Mouse (Mus musculus) embryonic fibroblast, embryonic 13.5 days (primary cell): ENCODE results near the gene 2810021J22Rik. TPM values are rescaled to one million over a fixed set of nuclear protein-coding genes. Genes with fewer than 3 reads are reported as not detected.

ENCODE experiments used
- H3K27ac ChIP-seq: 2 replicates; pipeline ENCODE4 v1.5.1; 2012; ENCODE audit warnings: low read length, control low read depth, inconsistent platforms; ENCODE audit not compliant: insufficient read depth
- H3K4me1 ChIP-seq: 2 replicates; pipeline ENCODE4 v1.6.1; 2011; ENCODE audit warnings: low read length; ENCODE audit not compliant: control insufficient read depth, insufficient read depth
- H3K4me3 ChIP-seq: 2 replicates; pipeline ENCODE4 v1.5.1; 2011; ENCODE audit warnings: mild to moderate bottlenecking, control low read depth, low read length; ENCODE audit not compliant: insufficient read depth
- CTCF ChIP-seq: IDR thresholded peaks from 2 replicates; pipeline ENCODE4 v1.5.1; 2011; ENCODE audit warnings: mild to moderate bottlenecking, control low read depth, low read length, moderate library complexity, borderline replicate concordance; ENCODE audit not compliant: insufficient read depth
- POLR2A ChIP-seq: IDR thresholded peaks from 2 replicates; pipeline ENCODE4 v1.6.1; 2011; ENCODE audit warnings: low read depth, mild to moderate bottlenecking, control low read depth, low read length, moderate library complexity
- polyA plus RNA-seq: library from polyadenylated mRNA; stranded (reverse); fragments of >200 nt; gene quantifications from 2 replicates; pipeline ENCODE4 v1.2.4, GENCODE M21; 2011; ENCODE audit warnings: low read depth; ENCODE audit not compliant: missing spikeins, insufficient read length

2810021J22Rik gene
- polyA plus RNA-seq, 1 experiment = 6.6 TPM

DNA sequence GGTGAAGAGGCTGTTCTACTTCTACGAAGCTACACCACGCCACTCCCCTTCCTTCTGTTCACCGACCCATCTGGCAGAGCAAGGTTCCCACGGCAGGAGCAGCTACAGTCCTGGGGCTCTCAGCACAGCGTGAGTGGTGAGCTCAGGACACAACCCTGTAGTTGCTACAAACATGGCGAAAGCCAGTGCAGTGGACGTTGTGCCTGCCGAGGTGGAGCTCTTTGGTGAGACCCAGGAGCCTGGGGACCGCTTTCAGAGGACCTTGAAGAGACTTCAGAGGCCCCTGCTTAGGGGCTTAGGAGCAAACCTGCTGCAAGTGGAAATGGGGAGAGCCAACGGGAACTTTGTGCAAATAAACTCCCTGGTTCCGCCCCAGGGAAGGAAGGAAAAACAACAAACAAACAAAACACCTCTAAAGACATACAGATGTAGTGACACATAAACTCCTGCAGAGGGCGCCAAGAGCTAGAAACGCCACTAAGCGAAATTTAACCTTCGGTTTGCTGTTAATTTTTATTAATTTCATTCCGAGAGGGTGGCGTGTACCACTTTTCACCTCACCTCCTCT lies 47.5 kb downstream of the 2810021J22Rik start:
- H3K4me3 ChIP-seq = no peak overlapping the region
- TF ChIP-seq POLR2A (no peak), CTCF (no peak)
- no peaks in the 10 kb centered on the region for H3K4me1 ChIP-seq
- H3K27ac ChIP-seq = no peak overlapping the region

DNA sequence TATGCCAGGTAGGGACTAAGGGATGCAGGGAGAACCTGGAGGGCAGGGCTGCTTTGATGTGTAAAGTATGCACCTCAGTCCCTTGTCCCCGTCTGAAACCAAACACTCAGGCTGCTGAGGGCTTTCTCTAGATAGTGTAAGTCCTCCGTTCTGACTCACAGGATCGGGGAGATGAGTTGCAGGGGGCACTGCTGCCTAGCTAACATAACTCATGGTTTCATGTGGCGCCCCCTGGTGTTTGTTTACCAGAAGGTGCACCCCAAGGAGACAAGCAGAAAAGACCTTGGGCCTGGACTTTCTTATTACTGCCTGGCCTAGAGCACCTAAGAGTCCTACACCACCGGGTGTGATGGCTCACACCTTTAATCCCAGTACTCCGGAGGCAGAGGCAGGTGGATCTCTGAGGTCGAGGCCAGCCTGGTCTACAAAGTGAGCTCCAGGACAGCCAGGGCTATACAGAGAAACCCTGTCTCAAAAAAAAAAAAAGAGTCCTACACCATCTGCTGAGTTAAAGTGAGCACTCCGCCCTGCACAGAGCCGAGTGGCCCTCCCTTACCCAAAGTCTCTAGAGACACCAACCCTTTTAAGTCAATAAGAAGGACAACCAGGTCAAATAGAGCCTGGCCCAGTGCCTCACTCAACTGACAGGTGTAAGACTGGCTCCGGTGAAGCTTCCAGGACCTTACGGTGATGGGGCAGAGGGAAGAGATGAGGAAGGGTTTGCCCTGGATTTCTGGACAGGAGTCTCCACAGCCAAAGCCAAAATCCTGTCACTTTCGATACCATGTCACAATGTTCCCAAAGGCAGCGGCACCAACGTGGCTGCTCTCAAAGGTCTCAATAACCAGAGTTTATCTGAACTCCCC lies 50.1 kb downstream of the 2810021J22Rik start:
- no peaks in the 10 kb centered on the region for H3K4me1 ChIP-seq
- H3K27ac ChIP-seq = no peak overlapping the region
- TF ChIP-seq POLR2A (no peak), CTCF (no peak)

DNA sequence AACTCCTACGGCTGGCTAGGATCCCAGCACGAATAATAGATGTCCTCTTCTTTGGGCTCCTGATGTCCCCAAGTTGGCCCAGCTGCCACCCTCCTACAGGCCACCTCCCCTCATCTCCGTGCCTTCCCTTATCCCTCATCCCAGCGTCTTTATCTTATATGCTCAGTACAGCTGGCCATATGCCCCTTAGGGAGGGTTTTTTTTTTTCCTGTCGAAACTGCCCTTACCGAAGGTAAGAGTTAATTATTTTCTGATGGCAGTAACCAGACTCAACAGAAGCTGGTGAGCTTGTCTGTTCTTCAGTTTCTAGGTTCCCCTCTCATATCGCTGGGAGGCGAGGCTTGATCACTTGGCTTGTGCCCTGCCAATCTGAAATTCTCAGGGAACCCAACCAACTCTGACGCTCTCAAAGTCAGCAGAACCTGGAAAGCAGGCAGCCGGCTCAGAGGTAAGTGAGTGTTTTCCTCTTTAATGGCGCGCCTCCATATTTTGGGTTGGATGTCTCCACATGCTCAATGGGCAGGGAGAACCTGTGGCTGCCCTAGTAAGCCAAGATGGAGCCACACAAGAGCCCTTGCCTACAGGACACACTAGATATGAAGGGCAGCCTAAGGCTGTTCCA lies 50.8 kb downstream of the 2810021J22Rik start, which contains the start of gene Btnl10:
Gene Btnl10, plus strand, starts transcription at position 164 of the 622 bp plus-strand sequence.
- H3K27ac ChIP-seq = no peak within 1 kb of the TSS
- H3K4me3 ChIP-seq = no peak within 1 kb of the TSS
- no peak for TF ChIP-seq POLR2A
- TF ChIP-seq CTCF = no peak
- no peaks in the 10 kb centered on the region for H3K4me1 ChIP-seq

More for the DNA sequence above, 50.1 kb downstream of the 2810021J22Rik start:
- H3K4me3 ChIP-seq = no peak overlapping the region

DNA sequence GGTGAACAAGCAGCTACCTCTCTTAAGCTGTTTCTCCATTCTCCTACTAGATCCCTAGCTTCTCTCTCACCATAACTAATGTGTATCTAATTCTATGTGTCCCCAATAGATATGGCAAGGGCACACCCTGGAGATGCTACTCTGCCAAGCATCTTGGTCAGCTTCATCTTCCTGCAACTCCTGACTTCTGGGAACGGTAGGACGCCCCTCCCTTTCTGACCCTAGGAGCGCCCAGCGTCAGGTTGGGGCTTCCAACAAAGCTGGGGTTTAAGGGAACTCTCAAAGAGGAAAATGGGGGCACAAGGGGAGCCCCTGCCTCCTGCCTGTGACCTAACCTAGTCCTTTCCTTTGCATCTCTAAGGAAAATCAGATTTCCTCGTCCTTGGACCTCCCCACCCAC lies 51.7 kb downstream of the 2810021J22Rik start:
- Histone ChIP-seq H3K4me1 (no peaks in the 10 kb centered on the region), H3K27ac (no peak overlapping the region), H3K4me3 (no peak overlapping the region)
- TF ChIP-seq CTCF (no peak), POLR2A (no peak)

DNA sequence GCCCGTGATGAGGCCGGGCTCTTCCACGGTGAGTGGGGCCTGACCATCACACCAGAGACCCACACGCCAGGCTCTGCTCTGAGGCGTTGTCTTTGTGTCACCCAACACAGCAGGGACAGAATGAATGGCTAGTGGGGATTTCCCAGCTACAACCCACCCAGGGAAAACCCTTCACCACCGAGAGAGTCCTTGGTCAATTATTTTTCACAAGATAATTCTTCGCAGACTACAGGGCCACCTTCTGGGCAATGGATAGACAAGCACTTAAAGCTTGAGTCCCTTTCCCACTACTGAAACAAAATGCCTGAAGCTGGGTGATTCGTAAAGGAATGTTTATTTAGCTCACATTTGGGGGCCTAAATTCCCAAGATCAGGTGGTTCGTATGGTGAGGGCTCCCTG lies 55.4 kb downstream of the 2810021J22Rik start:
- TF ChIP-seq POLR2A (no peak), CTCF (no peak)
- no peak overlapping the region for H3K4me3 ChIP-seq
- no peak overlapping the region for H3K27ac ChIP-seq
- no peaks in the 10 kb centered on the region for H3K4me1 ChIP-seq

DNA sequence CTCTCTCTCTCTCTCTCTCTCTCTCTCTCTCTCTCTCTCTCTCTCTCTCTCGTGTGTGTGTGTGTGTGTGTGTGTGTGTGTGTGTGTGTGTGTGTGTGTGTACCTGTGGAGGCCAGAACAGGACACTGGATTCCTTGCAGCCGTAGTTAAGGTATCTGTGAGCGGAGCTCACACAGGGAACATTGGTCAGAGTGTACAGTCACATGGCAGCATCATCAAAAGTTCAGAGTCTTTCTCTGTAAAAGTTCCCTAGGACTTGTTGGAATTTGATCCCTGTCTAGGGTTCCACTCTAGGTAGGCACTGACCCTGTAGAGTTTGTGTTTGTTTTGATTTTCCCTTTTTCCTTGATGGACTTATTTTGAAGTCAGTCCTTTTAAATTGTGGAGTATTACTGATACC lies 59.6 kb downstream of the 2810021J22Rik start:
- no peak overlapping the region for H3K27ac ChIP-seq
- H3K4me1 ChIP-seq = no peaks in the 10 kb centered on the region
- TF ChIP-seq POLR2A (no peak), CTCF (no peak)
- H3K4me3 ChIP-seq = no peak overlapping the region

DNA sequence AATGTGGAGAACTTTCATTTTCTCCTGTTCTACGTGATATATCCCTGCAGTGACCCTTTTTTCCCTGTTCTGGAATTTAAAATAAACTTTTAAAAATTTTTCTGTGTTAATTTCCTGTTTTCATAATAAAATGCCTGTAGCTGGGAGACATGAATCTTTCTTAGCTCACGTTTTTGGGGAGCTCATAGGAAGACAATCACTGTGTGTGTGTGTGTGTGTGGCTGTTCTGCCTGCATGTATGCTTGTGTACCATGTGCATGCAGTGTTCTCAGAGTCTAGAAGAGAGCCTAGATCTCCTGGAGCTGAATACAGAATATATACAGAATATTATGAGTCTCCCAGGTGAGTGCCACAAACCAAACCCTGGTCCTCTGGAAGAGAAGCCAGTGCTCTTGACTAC lies 60.0 kb downstream of the 2810021J22Rik start:
- Histone ChIP-seq H3K4me1 (no peaks in the 10 kb centered on the region), H3K27ac (no peak overlapping the region), H3K4me3 (no peak overlapping the region)
- no peak for TF ChIP-seq CTCF
- no peak for TF ChIP-seq POLR2A

DNA sequence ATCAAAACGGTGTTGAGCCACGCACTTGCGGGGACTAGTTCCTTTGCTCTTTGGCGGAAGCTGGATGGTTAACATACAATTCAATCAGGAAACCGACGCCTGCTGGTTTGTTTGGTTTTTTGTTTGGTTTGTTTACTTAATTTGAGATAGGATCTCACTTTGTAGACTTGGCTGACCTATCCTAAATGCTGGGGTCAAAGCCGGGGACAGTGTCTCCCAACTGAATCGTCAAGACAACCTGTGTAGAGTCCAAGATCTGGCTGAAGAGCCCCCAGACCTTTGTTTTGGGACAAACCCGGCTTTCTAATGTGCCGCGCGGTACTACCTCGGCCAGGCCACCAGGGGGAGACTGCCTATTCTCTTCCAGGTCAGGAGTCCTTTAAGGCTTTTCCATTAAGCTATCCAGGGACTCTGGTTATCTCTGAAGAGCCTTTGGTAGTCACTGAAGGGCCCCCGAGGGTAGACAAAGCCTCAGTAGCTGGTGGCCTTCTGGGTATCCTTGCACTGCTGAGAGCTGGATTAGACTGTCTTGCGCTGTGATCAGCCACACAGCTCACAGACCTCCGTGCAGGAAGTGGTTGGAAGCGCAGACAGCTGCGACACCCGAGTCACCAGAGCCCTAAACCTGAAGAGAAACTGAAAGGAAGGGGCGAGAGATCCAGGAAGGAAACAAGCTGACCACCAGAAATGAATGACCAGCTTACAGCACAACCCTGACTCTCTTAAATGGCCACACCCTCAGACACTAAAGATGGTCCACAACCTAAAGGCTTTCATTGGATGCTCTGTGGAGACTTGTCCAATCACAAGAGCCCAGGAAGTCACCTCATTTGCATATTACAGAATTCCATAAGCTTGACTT lies 61.0 kb downstream of the 2810021J22Rik start:
- TF ChIP-seq POLR2A (no peak), CTCF (no peak)
- Histone ChIP-seq H3K4me1 (no peaks in the 10 kb centered on the region), H3K4me3 (no peak overlapping the region), H3K27ac (no peak overlapping the region)

DNA sequence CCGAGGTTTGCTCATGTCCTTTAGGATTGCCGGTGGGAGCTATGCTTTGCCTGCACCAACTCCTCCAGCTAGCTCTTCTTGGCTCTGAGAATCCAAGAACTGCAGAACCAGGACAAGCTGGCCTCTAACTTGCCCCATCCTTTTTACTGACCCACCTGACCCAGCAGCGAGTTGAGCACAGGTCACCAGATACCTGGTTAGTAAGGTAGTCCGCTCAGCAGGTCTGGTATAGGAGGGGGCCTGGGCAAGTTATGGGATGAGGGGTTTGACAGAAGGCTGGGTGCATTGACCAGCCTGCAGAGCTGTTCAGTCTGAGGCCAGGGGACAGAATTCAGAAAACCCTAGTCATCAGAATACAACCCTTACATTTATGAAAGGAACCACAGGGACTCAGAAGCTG lies 62.0 kb downstream of the 2810021J22Rik start:
- H3K27ac ChIP-seq = no peak overlapping the region
- TF ChIP-seq POLR2A (no peak), CTCF (no peak)
- no peak overlapping the region for H3K4me3 ChIP-seq
- no peaks in the 10 kb centered on the region for H3K4me1 ChIP-seq
